Comparison of ENCODE assay signal across 27 mouse cellular contexts in genomic region chr19:47202429-47202828, GRCm38 (mm10). TPM values are rescaled to one million over a fixed set of nuclear protein-coding genes. Genes with fewer than 3 reads are reported as not detected.
DNase-seq lines count a peak whose midpoint lies in the region; ATAC-seq and TF ChIP-seq lines count a peak whose summit lies in the region.
"Had no signal": no experiment of that assay in that cellular context is flagged by ENCODE, and none has a peak within 500 bp of the region (broad histone marks: within the 10 kb centered on the region; RNA-seq: fewer than 3 reads in every experiment).

No protein-coding gene starts in this region.

- no peaks in the 10 kb centered on the region for H3K27me3 ChIP-seq in hindbrain, embryonic 13.5 days
- H3K27me3 ChIP-seq in hindbrain, embryonic 12.5 days = no peaks in the 10 kb centered on the region
- no peaks in the 10 kb centered on the region for H3K27me3 ChIP-seq in E14TG2a.4 (ENCODE audit: insufficient read depth, low read length)
- H3K27me3 ChIP-seq in limb, embryonic 14.5 days (ENCODE audit: control insufficient read depth, insufficient read depth, low read length) = no peaks in the 10 kb centered on the region
- H3K27me3 ChIP-seq: forebrain, embryonic 15.5 days; heart, embryonic 15.5 days; liver, embryonic 13.5 days; midbrain, embryonic 12.5 days; neural tube, embryonic 15.5 days had no signal

- WGBS in hindbrain, embryonic 13.5 days = 72% methylated on average over 6 of the region's 6 CpGs
- 68% methylated on average over 6 of the region's 6 CpGs for whole genome bisulfite sequencing in hindbrain, embryonic 12.5 days
- WGBS in limb, embryonic 14.5 days = 45% methylated on average over 6 of the region's 6 CpGs

- peak; percentile 38 for DNase-seq in R1 (ENCODE audit: low read depth, low spot score)
- no peak for DNase-seq in limb, embryonic 14.5 days (ENCODE audit: low spot score)
- no peak for DNase-seq in right cerebral cortex, postnatal 36 days (ENCODE audit: low spot score in 2 of 2)
- no peak for DNase-seq in layer of hippocampus, postnatal 10 days (ENCODE audit: low spot score in 2 of 2)
- DNase-seq: adrenal gland, adult 8-10 months; B cell, adult 2 months; cerebellum, adult 11 months; cerebellum, postnatal 14 days; kidney, adult 18-20 months; layer of hippocampus, postnatal 36 days; left cerebral cortex, postnatal 4 days; liver, embryonic 13.5 days; right cerebral cortex, postnatal 4 days; thymus, adult 18-20 months had no signal

- TF ChIP-seq CTCF in E14TG2a.4 (conservative IDR thresholded peaks at IDR 0.05; ENCODE audit: low read length) = no peak

- TF ChIP-seq POLR2A in limb, embryonic 14.5 days (IDR thresholded peaks at IDR 0.05; ENCODE audit: borderline replicate concordance, extremely low read depth, insufficient read depth, insufficient read length) = no peak

- no peak overlapping the region for H3K9ac ChIP-seq in hindbrain, embryonic 13.5 days
- no peak overlapping the region for H3K9ac ChIP-seq in hindbrain, embryonic 12.5 days
- H3K9ac ChIP-seq in limb, embryonic 14.5 days (ENCODE audit: low read depth, low read length, severe bottlenecking) = no peak overlapping the region
- H3K9ac ChIP-seq: forebrain, embryonic 15.5 days; heart, embryonic 15.5 days; liver, embryonic 13.5 days; midbrain, embryonic 12.5 days; neural tube, embryonic 15.5 days had no signal

- H3K27ac ChIP-seq in hindbrain, embryonic 13.5 days = no peak overlapping the region
- no peak overlapping the region for H3K27ac ChIP-seq in hindbrain, embryonic 12.5 days
- no peak overlapping the region for H3K27ac ChIP-seq in limb, embryonic 14.5 days (replicated peaks; ENCODE audit: low read depth, low read length)
- H3K27ac ChIP-seq: forebrain, embryonic 15.5 days; heart, embryonic 15.5 days; liver, embryonic 13.5 days; midbrain, embryonic 12.5 days; neural tube, embryonic 15.5 days had no signal

- H3K36me3 ChIP-seq in hindbrain, embryonic 13.5 days = no peaks in the 10 kb centered on the region
- H3K36me3 ChIP-seq in hindbrain, embryonic 12.5 days = no peaks in the 10 kb centered on the region
- no peaks in the 10 kb centered on the region for H3K36me3 ChIP-seq in E14TG2a.4 (ENCODE audit: insufficient read depth, low read length)
- H3K36me3 ChIP-seq in limb, embryonic 14.5 days (ENCODE audit: control insufficient read depth, insufficient read depth, low read length) = no peaks in the 10 kb centered on the region
- H3K36me3 ChIP-seq: forebrain, embryonic 15.5 days; G1E; heart, embryonic 15.5 days; liver, embryonic 13.5 days; midbrain, embryonic 12.5 days; neural tube, embryonic 15.5 days had no signal

- no peak overlapping the region for H3K4me2 ChIP-seq in hindbrain, embryonic 13.5 days
- no peak overlapping the region for H3K4me2 ChIP-seq in hindbrain, embryonic 12.5 days (replicated peaks)
- H3K4me2 ChIP-seq in limb, embryonic 14.5 days (replicated peaks; ENCODE audit: low read depth, low read length, severe bottlenecking) = no peak overlapping the region
- H3K4me2 ChIP-seq: forebrain, embryonic 15.5 days; heart, embryonic 15.5 days; liver, embryonic 13.5 days; midbrain, embryonic 12.5 days; neural tube, embryonic 15.5 days had no signal

- no peak overlapping the region for H3K4me3 ChIP-seq in hindbrain, embryonic 13.5 days
- no peak overlapping the region for H3K4me3 ChIP-seq in hindbrain, embryonic 12.5 days
- H3K4me3 ChIP-seq in E14TG2a.4 (replicated peaks; ENCODE audit: low read length) = peak overlapping the region; percentile 57
- H3K4me3 ChIP-seq in limb, embryonic 14.5 days (replicated peaks; ENCODE audit: low read length) = no peak overlapping the region
- H3K4me3 ChIP-seq: erythroblast, embryonic 14.5 days; forebrain, embryonic 15.5 days; heart, embryonic 15.5 days; liver, embryonic 13.5 days; midbrain, embryonic 12.5 days; myocyte; neural tube, embryonic 15.5 days had no signal

- peaks cover 17% of the 10 kb centered on the region for H3K4me1 ChIP-seq in hindbrain, embryonic 13.5 days (replicated peaks)
- H3K4me1 ChIP-seq in hindbrain, embryonic 12.5 days = peaks cover 15% of the 10 kb centered on the region
- peaks cover 59% of the 10 kb centered on the region for H3K4me1 ChIP-seq in E14TG2a.4 (replicated peaks; ENCODE audit: low read depth, low read length)
- peaks cover 14% of the 10 kb centered on the region for H3K4me1 ChIP-seq in limb, embryonic 14.5 days (ENCODE audit: control insufficient read depth, insufficient read depth, low read length)
- H3K4me1 ChIP-seq: forebrain, embryonic 15.5 days; heart, embryonic 15.5 days; liver, embryonic 13.5 days had no signal

- H3K9me3 ChIP-seq in hindbrain, embryonic 13.5 days = no peaks in the 10 kb centered on the region
- no peaks in the 10 kb centered on the region for H3K9me3 ChIP-seq in hindbrain, embryonic 12.5 days (replicated peaks)
- H3K9me3 ChIP-seq in E14TG2a.4 (ENCODE audit: low read length) = no peaks in the 10 kb centered on the region
- H3K9me3 ChIP-seq in limb, embryonic 14.5 days (ENCODE audit: control insufficient read depth, low read length) = no peaks in the 10 kb centered on the region
- H3K9me3 ChIP-seq: forebrain, embryonic 15.5 days; G1E; heart, embryonic 15.5 days; liver, embryonic 13.5 days; midbrain, embryonic 12.5 days; neural tube, embryonic 15.5 days had no signal

- ATAC-seq in hindbrain, embryonic 13.5 days (ENCODE audit: low FRiP score) = 0 out of 2 replicates have a peak, but pooled peaks have one; percentile 21
- no peak for ATAC-seq in hindbrain, embryonic 12.5 days (ENCODE audit: low FRiP score)
- ATAC-seq in limb, embryonic 14.5 days (ENCODE audit: low FRiP score, low read depth) = 0 out of 2 replicates have a peak, but pooled peaks have one; percentile 10
- ATAC-seq: forebrain, embryonic 15.5 days had no signal

RNA-seq across cellular contexts. Expression of gene Neurl1a, which starts 23.8 kb away (rescaled TPM):
- 6.8 and 7.2 TPM in 2 replicates for polyA plus RNA-seq in hindbrain, embryonic 13.5 days (2015; fragmentation: Nextera tagmentation; extraction: Ambion mirVana)
- polyA plus RNA-seq in hindbrain, embryonic 12.5 days (2016; fragmentation: Nextera tagmentation; extraction: Ambion mirVana) = 7.4 and 7.9 TPM in 2 replicates
- polyA plus RNA-seq in limb, embryonic 14.5 days (2012; rRNA removed) = 10.3 and 11.9 TPM in 2 replicates
- polyA plus RNA-seq in limb, embryonic 14.5 days (2014; fragmentation: Nextera tagmentation; extraction: Ambion mirVana) = 6.6 and 8.0 TPM in 2 replicates
- 100 to 1,000 TPM; 112 to 133 TPM for total RNA-seq in layer of hippocampus, postnatal 10 days (2021)
- total RNA-seq: granulocyte monocyte progenitor cell, adult 5-6 weeks had no signal
- polyA plus RNA-seq: G1E had no signal

RNA-seq across cellular contexts. Expression of gene Calhm3, which starts 44.9 kb away (rescaled TPM):
- not detected in 2 replicates for polyA plus RNA-seq in hindbrain, embryonic 13.5 days (2015; fragmentation: Nextera tagmentation; extraction: Ambion mirVana)
- polyA plus RNA-seq in hindbrain, embryonic 12.5 days (2016; fragmentation: Nextera tagmentation; extraction: Ambion mirVana) = not detected in 2 replicates
- polyA plus RNA-seq in limb, embryonic 14.5 days (2012; rRNA removed) = not detected in 2 replicates
- polyA plus RNA-seq in limb, embryonic 14.5 days (2014; fragmentation: Nextera tagmentation; extraction: Ambion mirVana) = not detected in 2 replicates
- not detected for total RNA-seq in layer of hippocampus, postnatal 10 days (2021)
- total RNA-seq: adrenal gland, adult 8-10 months; granulocyte monocyte progenitor cell, adult 5-6 weeks; layer of hippocampus, postnatal 36 days; left cerebral cortex, postnatal 4 days had no signal
- polyA plus RNA-seq: erythroblast, embryonic 14.5 days; forebrain, embryonic 15.5 days; G1E; heart, embryonic 15.5 days; hindbrain, embryonic 11.5 days; liver, embryonic 13.5 days; midbrain, embryonic 12.5 days; myocyte; neural tube, embryonic 15.5 days had no signal

RNA-seq across cellular contexts. Expression of gene Calhm1, which starts 58.4 kb away (rescaled TPM):
- not detected in 2 replicates for polyA plus RNA-seq in hindbrain, embryonic 13.5 days (2015; fragmentation: Nextera tagmentation; extraction: Ambion mirVana)
- polyA plus RNA-seq in hindbrain, embryonic 12.5 days (2016; fragmentation: Nextera tagmentation; extraction: Ambion mirVana) = not detected in 2 replicates
- polyA plus RNA-seq in limb, embryonic 14.5 days (2012; rRNA removed) = not detected in 2 replicates
- polyA plus RNA-seq in limb, embryonic 14.5 days (2014; fragmentation: Nextera tagmentation; extraction: Ambion mirVana) = not detected in 2 replicates
- not detected for total RNA-seq in layer of hippocampus, postnatal 10 days (2021)
- total RNA-seq: adrenal gland, adult 8-10 months; G1E; granulocyte monocyte progenitor cell, adult 5-6 weeks; layer of hippocampus, postnatal 36 days; left cerebral cortex, postnatal 4 days had no signal
- polyA plus RNA-seq: brain, embryonic 14.5 days; erythroblast, embryonic 14.5 days; forebrain, embryonic 15.5 days; G1E; heart, embryonic 15.5 days; hindbrain, embryonic 11.5 days; liver, embryonic 13.5 days; midbrain, embryonic 12.5 days; myocyte; neural tube, embryonic 15.5 days had no signal
